Mouse (Mus musculus): ENCODE results near the gene Actb. TPM values are rescaled to one million over a fixed set of nuclear protein-coding genes. Genes with fewer than 3 reads are reported as not detected.

Actb gene
- polyA plus RNA-seq, 1 experiment from 2014 or later = 12,646 TPM

- Histone ChIP-seq H3K9ac (replicated peaks; ENCODE audit: low read length) (no peak overlapping the region), H3K27ac (ENCODE audit: low read length) (no peak overlapping the region), H3K4me1 (ENCODE audit: insufficient read depth, low read length) (peaks cover 28% of the 10 kb centered on the region), H3K4me2 (replicated peaks; ENCODE audit: low read depth, low read length) (no peak overlapping the region), H3K9me3 (ENCODE audit: low read length) (no peaks in the 10 kb centered on the region), H3K27me3 (ENCODE audit: insufficient read depth, low read length) (no peaks in the 10 kb centered on the region), H3K36me3 (ENCODE audit: insufficient read depth, low read length) (no peaks in the 10 kb centered on the region), H3K4me3 (ENCODE audit: low read length) (no peak overlapping the region)
- WGBS = 78% methylated on average over 12 of the region's 12 CpGs
- ATAC-seq (ENCODE audit: low FRiP score, low TSS enrichment) = no peak
Observed at GRCm38 (mm10) chr5:142924336-142924959, 17.9 kb upstream of the Actb start.

GRCm38 (mm10) chr5:142923781-142924180 is 17.2 kb upstream of the Actb start:
- H3K27ac ChIP-seq (ENCODE audit: low read length) = no peak overlapping the region
- H3K9me3 ChIP-seq (ENCODE audit: low read length) = no peaks in the 10 kb centered on the region
- H3K36me3 ChIP-seq (ENCODE audit: insufficient read depth, low read length) = no peaks in the 10 kb centered on the region
- H3K4me3 ChIP-seq (ENCODE audit: low read length) = no peak overlapping the region
- H3K4me1 ChIP-seq (ENCODE audit: insufficient read depth, low read length) = peaks cover 25% of the 10 kb centered on the region
- H3K27me3 ChIP-seq (ENCODE audit: insufficient read depth, low read length) = no peaks in the 10 kb centered on the region
- WGBS = 81% methylated on average over 3 of the region's 3 CpGs
- no peak overlapping the region for H3K9ac ChIP-seq (replicated peaks; ENCODE audit: low read length)
- no peak overlapping the region for H3K4me2 ChIP-seq (replicated peaks; ENCODE audit: low read depth, low read length)
- ATAC-seq (ENCODE audit: low FRiP score, low TSS enrichment) = no peak

- H3K4me1 ChIP-seq (ENCODE audit: insufficient read depth, low read length) = peaks cover 22% of the 10 kb centered on the region
- no peak overlapping the region for H3K27ac ChIP-seq (ENCODE audit: low read length)
Observed at GRCm38 (mm10) chr5:142922251-142922650, 15.7 kb upstream of the Actb start.

GRCm38 (mm10) chr5:142921074-142921459 is 14.5 kb upstream of the Actb start:
- 61% methylated on average over 6 of the region's 6 CpGs for WGBS
- H3K4me3 ChIP-seq (ENCODE audit: low read length) = no peak overlapping the region
- no peak for ATAC-seq (ENCODE audit: low FRiP score, low TSS enrichment)

More at GRCm38 (mm10) chr5:142922251-142922650, 15.7 kb upstream of the Actb start:
- ATAC-seq (ENCODE audit: low FRiP score, low TSS enrichment) = no peak
- no peak overlapping the region for H3K4me2 ChIP-seq (replicated peaks; ENCODE audit: low read depth, low read length)
- no peaks in the 10 kb centered on the region for H3K36me3 ChIP-seq (ENCODE audit: insufficient read depth, low read length)
- WGBS = 80% methylated on average over 5 of the region's 5 CpGs
- no peak overlapping the region for H3K9ac ChIP-seq (replicated peaks; ENCODE audit: low read length)
- no peaks in the 10 kb centered on the region for H3K27me3 ChIP-seq (ENCODE audit: insufficient read depth, low read length)
- peaks cover 3% of the 10 kb centered on the region; the same call in 1 of the 2 replicates for H3K9me3 ChIP-seq (ENCODE audit: low read length)
- H3K4me3 ChIP-seq (ENCODE audit: low read length) = no peak overlapping the region

GRCm38 (mm10) chr5:142920311-142921073 is 13.9 kb upstream of the Actb start:
- Histone ChIP-seq H3K27me3 (ENCODE audit: insufficient read depth, low read length) (no peaks in the 10 kb centered on the region), H3K27ac (ENCODE audit: low read length) (peak overlapping the region; percentile 63; the same call in 1 of the 2 replicates), H3K9me3 (ENCODE audit: low read length) (peaks cover 3% of the 10 kb centered on the region; the same call in 1 of the 2 replicates), H3K36me3 (ENCODE audit: insufficient read depth, low read length) (no peaks in the 10 kb centered on the region), H3K4me1 (ENCODE audit: insufficient read depth, low read length) (peaks cover 8% of the 10 kb centered on the region), H3K4me3 (ENCODE audit: low read length) (no peak overlapping the region), H3K4me2 (replicated peaks; ENCODE audit: low read depth, low read length) (no peak overlapping the region), H3K9ac (replicated peaks; ENCODE audit: low read length) (no peak overlapping the region)
- peak; percentile 90 for ATAC-seq (ENCODE audit: low FRiP score, low TSS enrichment)
- WGBS = 38% methylated on average over 8 of the region's 8 CpGs

More at GRCm38 (mm10) chr5:142921074-142921459, 14.5 kb upstream of the Actb start:
- Histone ChIP-seq H3K27ac (ENCODE audit: low read length) (peak overlapping the region; percentile 63; the same call in 1 of the 2 replicates), H3K9ac (replicated peaks; ENCODE audit: low read length) (no peak overlapping the region), H3K36me3 (ENCODE audit: insufficient read depth, low read length) (no peaks in the 10 kb centered on the region), H3K4me1 (ENCODE audit: insufficient read depth, low read length) (peaks cover 12% of the 10 kb centered on the region), H3K27me3 (ENCODE audit: insufficient read depth, low read length) (no peaks in the 10 kb centered on the region), H3K9me3 (ENCODE audit: low read length) (peaks cover 3% of the 10 kb centered on the region; the same call in 1 of the 2 replicates), H3K4me2 (replicated peaks; ENCODE audit: low read depth, low read length) (no peak overlapping the region)

- Histone ChIP-seq H3K36me3 (ENCODE audit: insufficient read depth, low read length) (no peaks in the 10 kb centered on the region), H3K9me3 (ENCODE audit: low read length) (peaks cover 3% of the 10 kb centered on the region; the same call in 1 of the 2 replicates), H3K4me1 (ENCODE audit: insufficient read depth, low read length) (peaks cover 8% of the 10 kb centered on the region), H3K9ac (replicated peaks; ENCODE audit: low read length) (no peak overlapping the region), H3K4me2 (replicated peaks; ENCODE audit: low read depth, low read length) (no peak overlapping the region), H3K4me3 (ENCODE audit: low read length) (no peak overlapping the region), H3K27ac (ENCODE audit: low read length) (no peak overlapping the region), H3K27me3 (ENCODE audit: insufficient read depth, low read length) (no peaks in the 10 kb centered on the region)
- ATAC-seq (ENCODE audit: low FRiP score, low TSS enrichment) = no peak
- WGBS = 92% methylated on average over 8 of the region's 8 CpGs
Observed at GRCm38 (mm10) chr5:142917402-142917801, 10.8 kb upstream of the Actb start.

- H3K4me3 ChIP-seq (ENCODE audit: low read length) = no peak overlapping the region
- H3K4me2 ChIP-seq (replicated peaks; ENCODE audit: low read depth, low read length) = no peak overlapping the region
- ATAC-seq (ENCODE audit: low FRiP score, low TSS enrichment) = no peak
- H3K4me1 ChIP-seq (ENCODE audit: insufficient read depth, low read length) = peaks cover 8% of the 10 kb centered on the region
- no peak overlapping the region for H3K9ac ChIP-seq (replicated peaks; ENCODE audit: low read length)
- H3K36me3 ChIP-seq (ENCODE audit: insufficient read depth, low read length) = no peaks in the 10 kb centered on the region
- H3K27ac ChIP-seq (ENCODE audit: low read length) = no peak overlapping the region
- H3K27me3 ChIP-seq (ENCODE audit: insufficient read depth, low read length) = no peaks in the 10 kb centered on the region
- 69% methylated on average over 7 of the region's 7 CpGs for WGBS
- peaks cover 3% of the 10 kb centered on the region; the same call in 1 of the 2 replicates for H3K9me3 ChIP-seq (ENCODE audit: low read length)
Observed at GRCm38 (mm10) chr5:142916593-142916992, 10.0 kb upstream of the Actb start.

- ATAC-seq (ENCODE audit: low FRiP score, low TSS enrichment) = no peak
- no peak overlapping the region for H3K27ac ChIP-seq (ENCODE audit: low read length)
Observed at GRCm38 (mm10) chr5:142915231-142915630, 8.7 kb upstream of the Actb start.

GRCm38 (mm10) chr5:142912739-142913138 is 6.2 kb upstream of the Actb start:
- ATAC-seq (ENCODE audit: low FRiP score, low TSS enrichment) = no peak

More at GRCm38 (mm10) chr5:142915231-142915630, 8.7 kb upstream of the Actb start:
- Histone ChIP-seq H3K36me3 (ENCODE audit: insufficient read depth, low read length) (no peaks in the 10 kb centered on the region), H3K4me2 (replicated peaks; ENCODE audit: low read depth, low read length) (no peak overlapping the region), H3K27me3 (ENCODE audit: insufficient read depth, low read length) (no peaks in the 10 kb centered on the region), H3K4me3 (ENCODE audit: low read length) (no peak overlapping the region), H3K9ac (replicated peaks; ENCODE audit: low read length) (no peak overlapping the region), H3K4me1 (ENCODE audit: insufficient read depth, low read length) (peaks cover 1% of the 10 kb centered on the region; the same call in 1 of the 2 replicates), H3K9me3 (ENCODE audit: low read length) (peaks cover 3% of the 10 kb centered on the region; the same call in 1 of the 2 replicates)
- 88% methylated on average over 11 of the region's 11 CpGs for WGBS

GRCm38 (mm10) chr5:142912320-142912719 is 5.8 kb upstream of the Actb start:
- 91% methylated on average over 3 of the region's 3 CpGs for WGBS
- Histone ChIP-seq H3K9me3 (ENCODE audit: low read length) (no peaks in the 10 kb centered on the region), H3K4me3 (ENCODE audit: low read length) (no peak overlapping the region), H3K4me2 (replicated peaks; ENCODE audit: low read depth, low read length) (no peak overlapping the region), H3K27ac (ENCODE audit: low read length) (no peak overlapping the region), H3K4me1 (ENCODE audit: insufficient read depth, low read length) (peaks cover 30% of the 10 kb centered on the region), H3K9ac (replicated peaks; ENCODE audit: low read length) (no peak overlapping the region), H3K27me3 (ENCODE audit: insufficient read depth, low read length) (no peaks in the 10 kb centered on the region), H3K36me3 (ENCODE audit: insufficient read depth, low read length) (no peaks in the 10 kb centered on the region)
- no peak for ATAC-seq (ENCODE audit: low FRiP score, low TSS enrichment)

More at GRCm38 (mm10) chr5:142912739-142913138, 6.2 kb upstream of the Actb start:
- Histone ChIP-seq H3K4me3 (ENCODE audit: low read length) (no peak overlapping the region), H3K9me3 (ENCODE audit: low read length) (no peaks in the 10 kb centered on the region), H3K4me1 (ENCODE audit: insufficient read depth, low read length) (peaks cover 26% of the 10 kb centered on the region), H3K27ac (ENCODE audit: low read length) (no peak overlapping the region), H3K36me3 (ENCODE audit: insufficient read depth, low read length) (no peaks in the 10 kb centered on the region), H3K9ac (replicated peaks; ENCODE audit: low read length) (no peak overlapping the region), H3K27me3 (ENCODE audit: insufficient read depth, low read length) (no peaks in the 10 kb centered on the region), H3K4me2 (replicated peaks; ENCODE audit: low read depth, low read length) (no peak overlapping the region)
- 77% methylated on average over 4 of the region's 4 CpGs for WGBS

Data from kidney, embryonic 16.5 days (tissue).